Mouse (Mus musculus) small intestine, adult 2 months (tissue): ENCODE results near the gene Mkrn1.

ENCODE experiments used
- CTCF ChIP-seq: fragments of 200-500 bp; IDR thresholded peaks from 2 replicates; pipeline ENCODE4 v1.5.1; 2012; ENCODE audit warnings: low read depth, mild to moderate bottlenecking, control low read depth, inconsistent platforms, low read length, moderate library complexity, mixed read lengths; ENCODE audit not compliant: insufficient replicate concordance, insufficient read length; ENCODE audit errors: extremely low read depth
- POLR2A ChIP-seq: fragments of 200-500 bp; IDR thresholded peaks from 2 replicates; pipeline ENCODE4 v1.6.1; 2012; ENCODE audit warnings: low read depth, mild to moderate bottlenecking, control low read depth, inconsistent platforms, low read length, moderate library complexity

DNA sequence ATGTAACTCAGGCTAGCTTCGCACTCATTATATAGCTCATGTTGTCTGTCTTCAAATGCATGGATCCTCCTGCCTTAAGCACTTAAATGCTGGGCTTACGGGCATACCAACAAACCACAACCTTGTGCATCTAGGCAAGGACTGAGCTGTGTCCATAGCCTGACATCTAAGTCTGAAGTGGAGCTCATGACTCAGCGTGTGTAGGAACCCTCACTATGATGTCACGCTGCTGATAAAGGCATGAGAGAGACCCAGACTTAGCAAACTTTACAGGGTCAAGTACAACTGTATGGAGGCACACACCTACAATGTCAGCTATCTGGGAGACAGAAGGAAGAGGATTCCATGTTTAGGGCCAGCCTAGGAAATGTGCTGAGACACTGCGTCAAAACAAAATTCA, 13.8 kb downstream of the Mkrn1 start:
- TF ChIP-seq POLR2A (no peak), CTCF (no peak)
